Mouse (Mus musculus) frontal cortex, adult 2 months (tissue): ENCODE data around the gene Gm20547. TPM values are rescaled to one million over a fixed set of nuclear protein-coding genes. Genes with fewer than 3 reads are reported as not detected.
"Not testable (repeated sequence)": the region's sequence is repeated elsewhere in the genome, so short reads cannot be mapped to it uniquely, and the experiment has no call there.

Experiments
- DNase-seq, 2 experiments: peaks; one replicate each; pipeline ENCODE4 v3.0.0; 2022; ENCODE audit warnings: low spot score in 1 of 2; ENCODE audit errors: extremely low spot score in 1 of 2
- polyA plus RNA-seq: library from polyadenylated mRNA; depleted of rRNA; stranded (reverse); fragments of >200 nt; gene quantifications from 2 replicates; pipeline ENCODE4 v1.2.3, GENCODE M21; 2012

The Gm20547 gene
- polyA plus RNA-seq, 1 experiment, result not detected

- no peak for DNase-seq
Measured at GRCm38 (mm10) chr17:34858670-34859069, 23.2 kb downstream of the Gm20547 start.

- DNase-seq, result peak in 1 of 2 experiments; percentile 56
Measured at GRCm38 (mm10) chr17:34855825-34856224, 26.0 kb downstream of the Gm20547 start.

DNA sequence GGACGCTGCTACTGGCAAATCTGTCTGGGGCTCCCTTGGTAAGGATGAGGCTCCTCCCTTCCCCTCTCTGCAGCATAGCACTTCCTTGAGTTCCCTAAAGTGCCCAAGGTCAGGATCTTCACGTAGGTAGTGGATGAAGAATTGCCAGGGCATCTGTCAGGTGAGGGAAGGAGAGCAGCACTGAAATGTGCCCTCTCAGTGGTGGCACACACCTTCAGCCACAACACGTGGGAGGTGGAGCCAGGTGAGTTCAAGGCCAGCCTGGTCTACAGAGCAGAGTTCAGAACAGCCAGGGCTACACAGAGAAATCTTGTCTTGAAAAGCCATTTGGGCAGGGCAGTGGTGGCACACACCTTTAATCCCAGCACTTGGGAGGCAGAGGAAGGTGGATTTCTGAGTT is 27.1 kb downstream of the Gm20547 start:
- DNase-seq, result no peak

DNA sequence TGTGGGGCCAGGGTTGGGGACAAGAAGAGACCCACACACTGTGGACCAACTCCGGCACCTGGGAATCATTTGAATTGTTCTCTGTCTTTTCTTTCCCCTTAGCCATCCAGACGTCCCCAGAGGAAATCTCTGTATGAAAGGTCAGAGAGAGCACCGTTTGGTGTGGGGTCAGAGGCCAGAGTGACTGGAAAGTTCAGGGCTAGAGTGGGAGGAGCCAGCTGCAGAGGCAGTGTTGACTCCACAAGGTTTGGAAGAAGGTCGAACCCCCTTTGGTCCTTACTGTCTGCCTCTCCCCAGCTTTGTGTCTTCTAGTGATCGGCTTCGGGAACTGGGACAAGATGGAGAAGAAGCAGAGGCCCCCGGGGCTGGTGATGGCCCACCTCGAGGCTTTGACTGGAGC is 28.3 kb downstream of the Gm20547 start:
- no peak for DNase-seq

DNA sequence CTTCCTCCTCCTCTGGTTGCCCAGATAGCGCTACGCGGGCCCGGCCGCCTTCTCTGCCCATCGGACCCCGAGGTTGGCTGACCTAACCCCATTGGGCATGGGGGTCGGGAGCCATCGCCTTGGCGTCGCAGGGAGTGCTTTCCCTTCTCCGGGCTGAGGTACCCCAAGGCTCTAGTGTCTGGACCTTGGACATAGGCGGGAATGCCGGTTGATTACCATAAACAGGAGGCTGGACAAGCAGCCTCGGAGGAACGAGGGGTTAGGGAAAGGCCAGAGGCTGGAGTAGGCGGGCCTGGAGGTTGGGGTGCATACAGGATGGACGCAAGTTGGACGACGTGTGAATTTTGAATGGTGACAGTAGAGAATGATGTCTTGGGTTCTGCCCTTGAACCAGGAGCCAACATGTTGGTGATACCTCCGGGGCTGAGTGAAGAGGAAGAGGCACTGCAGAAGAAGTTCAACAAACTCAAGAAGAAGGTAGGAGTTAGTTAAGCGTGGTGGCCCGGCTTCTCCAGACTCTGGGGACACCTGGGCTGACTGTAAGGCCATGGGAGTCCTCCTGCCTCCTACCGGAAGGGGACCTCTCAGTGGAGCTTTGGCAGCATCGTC is 31.2 kb downstream of the Gm20547 start:
- no peak for DNase-seq

DNA sequence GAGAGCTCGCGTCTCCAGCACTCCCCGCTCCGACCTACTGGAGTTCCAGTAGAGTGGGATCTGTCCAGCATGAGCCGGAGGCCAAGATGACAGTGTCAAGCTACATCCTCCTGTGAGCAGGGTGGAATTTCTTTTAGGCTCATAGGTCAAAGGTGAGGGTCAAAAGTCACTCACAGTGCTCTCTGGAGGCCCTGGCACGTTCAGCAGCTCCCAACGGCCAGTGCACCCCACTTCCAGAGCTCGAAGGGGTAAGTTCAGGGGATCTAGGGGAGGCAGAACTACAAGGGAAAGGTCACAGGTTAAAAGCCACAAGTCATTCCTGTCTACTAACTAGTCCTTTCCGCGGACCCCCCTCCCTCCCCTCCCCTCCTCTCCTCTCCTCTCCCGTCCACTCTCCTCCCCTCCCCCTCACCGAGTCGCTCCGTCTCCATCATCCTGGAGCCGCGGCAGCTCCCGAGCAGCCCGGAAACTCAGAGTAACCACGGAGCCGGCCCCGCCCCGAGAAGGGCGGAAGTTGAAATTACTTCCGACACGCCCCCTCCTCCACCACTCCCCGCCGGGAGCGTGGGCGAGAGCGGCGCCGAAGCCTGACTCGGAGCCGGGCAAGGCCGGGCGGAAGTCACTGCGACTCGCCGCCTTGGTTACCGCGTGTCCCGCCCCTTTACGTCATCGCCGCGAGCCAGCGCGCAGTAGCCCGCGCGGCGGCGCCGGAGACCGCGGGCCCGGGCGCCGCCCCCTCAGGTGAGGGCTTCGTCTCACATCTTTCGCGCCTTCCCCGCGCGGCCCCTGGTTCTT is 31.9 kb downstream of the Gm20547 start, which contains the start of the genes Skiv2l and Nelfe:
Gene Skiv2l (minus strand): TSS at position 489 of the 795 bp plus-strand sequence.
Gene Nelfe (plus strand): TSS at position 670 of the 795 bp plus-strand sequence.
- peak; percentile 94 to 99 for DNase-seq

DNA sequence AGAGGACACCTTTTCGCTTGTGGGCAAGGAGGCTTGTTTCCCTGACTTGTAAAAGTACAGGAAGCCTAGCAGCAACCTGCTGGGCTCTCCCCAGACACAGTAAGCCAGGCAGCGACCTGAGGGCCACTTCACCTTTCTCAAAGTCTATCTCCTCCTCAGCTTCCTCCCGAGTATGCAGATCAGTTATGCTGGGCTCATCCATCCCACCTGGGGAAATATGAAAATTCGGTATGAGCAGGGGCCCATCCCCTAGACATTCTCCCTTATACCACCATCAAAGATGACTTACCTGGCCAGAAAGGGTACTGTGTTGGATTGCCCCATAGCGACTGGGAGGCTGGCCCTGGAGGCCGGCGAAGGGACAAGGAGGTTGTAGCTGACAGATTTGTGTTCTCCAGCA is 34.2 kb downstream of the Gm20547 start:
- no peak for DNase-seq

GRCm38 (mm10) chr17:34847192-34847591 is 34.6 kb downstream of the Gm20547 start:
- no peak for DNase-seq

DNA sequence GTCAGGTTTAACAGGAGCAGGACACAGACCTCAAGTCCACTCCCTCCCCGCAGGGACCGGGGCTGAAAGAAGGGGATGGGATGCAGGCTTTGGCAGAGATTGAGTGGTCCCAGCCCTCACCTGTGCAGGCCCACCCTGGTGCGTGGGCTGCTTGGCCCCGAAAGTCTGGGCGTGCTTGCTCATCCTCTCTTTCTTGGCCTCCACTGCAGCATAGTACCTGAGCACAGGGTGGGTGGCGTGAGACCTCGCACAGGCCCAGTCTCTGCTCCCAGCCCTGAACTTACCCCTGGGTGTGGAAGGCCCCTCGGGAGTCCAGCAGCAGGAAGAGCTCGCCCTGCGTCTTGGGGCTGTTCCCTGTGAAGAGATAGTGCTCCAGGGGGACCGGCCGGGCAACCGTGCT is 37.0 kb downstream of the Gm20547 start:
- no peak for DNase-seq

GRCm38 (mm10) chr17:34840736-34841307 is 41.0 kb downstream of the Gm20547 start:
- no peak for DNase-seq

GRCm38 (mm10) chr17:34838785-34839184 is 43.1 kb downstream of the Gm20547 start:
- no peak for DNase-seq

- DNase-seq, result no peak
Measured at GRCm38 (mm10) chr17:34837464-34838324, 44.1 kb downstream of the Gm20547 start.

GRCm38 (mm10) chr17:34836856-34837221 is 45.0 kb downstream of the Gm20547 start, which contains the start of the genes Stk19 and Dxo:
TSS of gene Stk19 (minus strand) at chr17:34836945.
TSS of gene Dxo (plus strand) at chr17:34837019.
- peak; percentile 97 to 99 for DNase-seq

- DNase-seq, result peak; percentile 18 to 25
Measured at GRCm38 (mm10) chr17:34836155-34836855, 45.5 kb downstream of the Gm20547 start.

DNA sequence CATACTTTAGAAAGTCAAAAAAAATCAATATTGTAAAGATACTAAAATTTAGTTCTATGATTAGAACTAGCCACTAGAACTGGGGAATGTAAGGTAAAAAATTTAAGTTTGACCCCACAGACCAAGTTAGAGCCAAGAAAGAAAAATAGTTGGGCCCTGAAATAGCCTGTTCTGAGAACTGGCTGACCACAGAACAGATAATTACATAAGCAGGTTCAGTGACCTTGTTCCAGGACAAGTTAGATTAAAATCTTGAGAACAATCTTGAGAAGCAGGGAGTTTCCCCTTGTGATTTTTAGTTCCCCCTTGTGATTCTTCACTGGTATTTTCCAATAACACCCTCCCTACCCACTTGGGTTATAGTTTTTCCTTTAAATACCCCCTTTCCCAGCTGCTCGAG is 51.1 kb downstream of the Gm20547 start:
- not testable (repeated sequence) for DNase-seq

DNA sequence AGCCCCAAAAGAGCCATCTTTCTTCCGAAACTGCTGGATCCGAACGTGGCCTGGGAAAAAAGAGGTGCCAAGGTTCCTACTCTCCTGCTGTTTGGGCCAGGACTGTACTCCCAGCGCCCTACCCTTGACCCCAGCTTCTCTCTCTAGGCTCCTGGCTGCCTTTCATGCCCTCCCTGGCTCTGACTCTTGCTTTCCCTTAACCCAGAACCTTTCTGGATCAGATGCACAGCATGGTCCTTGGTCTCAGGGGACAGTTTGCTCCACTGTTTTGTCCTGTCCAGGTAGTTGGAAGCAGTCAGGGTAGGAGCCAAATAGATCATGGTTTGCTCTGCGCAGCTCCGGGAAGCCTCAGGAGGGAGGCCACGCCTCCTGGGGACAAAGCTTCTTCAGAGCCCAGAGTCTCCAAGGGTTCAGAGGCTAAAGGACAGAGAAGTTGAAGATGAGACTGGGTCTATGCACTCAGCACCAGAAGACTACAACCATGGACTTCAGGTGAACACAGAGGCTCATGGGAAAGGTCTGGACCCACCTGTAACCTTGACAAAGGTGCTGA is 66.9 kb downstream of the Gm20547 start:
- DNase-seq, result no peak

GRCm38 (mm10) chr17:34813747-34814146 is 68.1 kb downstream of the Gm20547 start:
- peak in 1 of 2 experiments; percentile 48 for DNase-seq

- DNase-seq, result no peak
Measured at GRCm38 (mm10) chr17:34811275-34811674, 70.6 kb downstream of the Gm20547 start.

- not testable (repeated sequence) for DNase-seq
Measured at GRCm38 (mm10) chr17:34810811-34811210, 71.0 kb downstream of the Gm20547 start.

DNA sequence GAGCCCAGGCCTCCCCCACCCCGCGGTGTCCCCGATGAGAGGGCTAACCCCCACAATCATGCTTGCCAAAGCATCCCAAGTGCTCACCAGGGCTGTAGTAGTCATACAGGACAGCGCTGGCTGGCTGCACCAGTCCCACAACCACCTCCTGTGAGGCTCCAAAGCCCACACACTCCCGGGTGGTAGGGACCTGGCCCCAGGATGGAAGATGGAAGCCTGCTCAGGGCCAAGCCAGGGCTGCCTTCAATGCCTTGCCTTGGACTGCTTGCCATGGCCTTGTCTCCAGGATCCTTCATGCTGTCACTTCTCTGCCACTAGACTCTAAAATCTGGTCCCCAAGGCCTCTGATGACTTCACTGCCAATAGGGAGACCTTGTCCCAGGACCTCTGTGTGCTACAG is 71.4 kb downstream of the Gm20547 start:
- DNase-seq, result not testable (repeated sequence)
